Mouse (Mus musculus) kidney, adult 2 months (tissue): Measurements from ENCODE around the gene Arsg. TPM values are rescaled to one million over a fixed set of nuclear protein-coding genes. Genes with fewer than 3 reads are reported as not detected.

Experiments used
- DNase-seq: peaks from one replicate; pipeline ENCODE4 v3.0.0; 2021
- H3K27ac ChIP-seq: fragments of 200-500 bp; 2 replicates; pipeline ENCODE4 v1.5.1; 2012; ENCODE audit warnings: low read depth, low read length, control low read depth, inconsistent platforms; ENCODE audit not compliant: insufficient read depth
- H3K27me3 ChIP-seq: fragments of 200-500 bp; replicated peaks from 2 replicates; pipeline ENCODE4 v1.6.1; 2012; ENCODE audit warnings: mild to moderate bottlenecking, moderate library complexity, low read length, inconsistent platforms; ENCODE audit not compliant: control insufficient read depth, insufficient read depth
- H3K36me3 ChIP-seq: fragments of 200-500 bp; 2 replicates; pipeline ENCODE4 v1.6.1; 2012; ENCODE audit warnings: mild to moderate bottlenecking, moderate library complexity, low read length, inconsistent platforms; ENCODE audit not compliant: control insufficient read depth, insufficient read depth
- H3K4me1 ChIP-seq: fragments of 200-500 bp; 2 replicates; pipeline ENCODE4 v1.6.1; 2011; ENCODE audit warnings: low read length; ENCODE audit not compliant: control insufficient read depth, insufficient read depth
- H3K4me3 ChIP-seq: fragments of 200-500 bp; 2 replicates; pipeline ENCODE4 v1.5.1; 2011; ENCODE audit warnings: mild to moderate bottlenecking, low read depth, low read length, control low read depth; ENCODE audit not compliant: insufficient read depth
- CTCF ChIP-seq: fragments of 200-500 bp; conservative IDR thresholded peaks from 2 replicates; pipeline ENCODE4 v1.5.1; 2011; ENCODE audit warnings: low read depth, mild to moderate bottlenecking, control low read depth, low read length, moderate library complexity, mixed read lengths; ENCODE audit not compliant: insufficient read depth, insufficient read length
- POLR2A ChIP-seq: fragments of 200-500 bp; IDR thresholded peaks from one replicate; pipeline ENCODE4 v1.6.1; 2011; ENCODE audit warnings: low read depth, low read length, control low read depth
- WGBS: fragments of 180-500 bp; shearing (Covaris S2); methylation state at CpG from one replicate; pipeline ENCODE4 v1.1.7; 2018; 5-methylcytosine and 5-hydroxymethylcytosine counted together
- polyA plus RNA-seq: library from polyadenylated mRNA; depleted of rRNA; stranded (reverse); fragments of >200 nt; gene quantifications from 2 replicates; pipeline ENCODE4 v1.2.3, GENCODE M21; 2012

Arsg gene
- polyA plus RNA-seq, 1 experiment: 20.9 TPM

GRCm38 (mm10) chr11:109451169-109451568, 22.0 kb upstream of the Arsg start:
- Histone ChIP-seq H3K36me3 (no peaks in the 10 kb centered on the region), H3K4me1 (no peaks in the 10 kb centered on the region), H3K27ac (no peak overlapping the region), H3K27me3 (no peaks in the 10 kb centered on the region), H3K4me3 (no peak overlapping the region)
- 84% methylated on average over 11 of the region's 11 CpGs for WGBS
- TF ChIP-seq CTCF (no peak), POLR2A (no peak)
- DNase-seq: no peak

DNA sequence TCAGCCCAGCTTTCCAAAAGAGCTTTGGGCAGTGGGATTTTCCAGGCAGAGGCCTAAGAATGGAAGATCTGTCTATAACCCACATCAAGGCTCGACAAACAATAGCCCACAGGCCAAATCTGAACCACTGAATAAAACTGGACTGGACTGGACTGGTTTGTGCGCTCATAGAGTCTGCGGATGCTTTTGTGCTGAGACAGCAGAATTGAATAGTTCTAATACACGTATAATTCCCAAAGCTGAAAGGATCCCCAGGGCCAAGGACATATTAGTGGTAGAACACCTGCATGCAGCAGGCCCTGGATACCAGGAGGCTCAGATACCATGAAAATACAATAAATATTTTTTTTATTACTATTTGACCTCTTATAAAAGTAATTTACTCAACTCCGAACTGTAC, 16.9 kb upstream of the Arsg start:
- H3K4me3 ChIP-seq: no peak overlapping the region

GRCm38 (mm10) chr11:109458165-109458564, 15.0 kb upstream of the Arsg start:
- no peaks in the 10 kb centered on the region for H3K27me3 ChIP-seq
- H3K27ac ChIP-seq: no peak overlapping the region
- WGBS: 85% methylated on average over 11 of the region's 11 CpGs
- H3K4me1 ChIP-seq: no peaks in the 10 kb centered on the region
- no peak for DNase-seq
- H3K36me3 ChIP-seq: no peaks in the 10 kb centered on the region; the same call in 1 of the 2 replicates
- TF ChIP-seq POLR2A: no peak
- no peak for TF ChIP-seq CTCF
- H3K4me3 ChIP-seq: no peak overlapping the region

More for the DNA sequence above, 16.9 kb upstream of the Arsg start:
- Histone ChIP-seq H3K4me1 (no peaks in the 10 kb centered on the region), H3K27ac (no peak overlapping the region), H3K27me3 (no peaks in the 10 kb centered on the region), H3K36me3 (no peaks in the 10 kb centered on the region; the same call in 1 of the 2 replicates)
- 89% methylated on average over 5 of the region's 5 CpGs for WGBS
- TF ChIP-seq POLR2A (no peak), CTCF (no peak)
- no peak for DNase-seq

GRCm38 (mm10) chr11:109460586-109460985, 12.6 kb upstream of the Arsg start:
- H3K36me3 ChIP-seq: no peaks in the 10 kb centered on the region; the same call in 1 of the 2 replicates
- no peak overlapping the region for H3K4me3 ChIP-seq
- DNase-seq: no peak
- H3K4me1 ChIP-seq: no peaks in the 10 kb centered on the region
- 70% methylated on average over 5 of the region's 5 CpGs for WGBS
- no peak for TF ChIP-seq CTCF
- no peaks in the 10 kb centered on the region for H3K27me3 ChIP-seq
- no peak overlapping the region for H3K27ac ChIP-seq

- H3K36me3 ChIP-seq: no peaks in the 10 kb centered on the region
- no peak for DNase-seq
- no peak overlapping the region for H3K4me3 ChIP-seq
- no peaks in the 10 kb centered on the region for H3K27me3 ChIP-seq
- WGBS: 94% methylated on average over 4 of the region's 4 CpGs
- TF ChIP-seq CTCF: no peak
- no peak for TF ChIP-seq POLR2A
- no peaks in the 10 kb centered on the region for H3K4me1 ChIP-seq
- no peak overlapping the region for H3K27ac ChIP-seq
Observed at GRCm38 (mm10) chr11:109465068-109465467, 8.1 kb upstream of the Arsg start.

DNA sequence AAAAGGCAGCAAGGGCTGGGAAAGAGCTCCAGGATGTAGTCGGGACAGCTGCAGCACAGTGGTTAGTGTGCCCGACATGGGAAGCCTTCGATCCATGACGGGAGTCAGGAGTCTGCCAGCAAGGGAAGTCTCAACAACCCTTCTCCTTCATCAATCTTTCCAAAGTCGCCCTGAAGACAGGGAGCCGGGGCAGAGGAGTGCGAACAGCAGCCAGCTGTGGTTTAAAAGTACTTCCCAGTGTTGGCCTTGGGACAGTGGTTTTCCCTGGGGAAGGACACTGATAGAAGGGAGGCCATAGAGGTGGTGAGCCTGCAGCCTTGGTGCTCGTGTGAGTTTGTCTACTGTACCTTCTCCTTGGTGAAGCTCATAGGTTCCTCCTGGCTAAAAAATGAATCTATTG, 6.2 kb upstream of the Arsg start:
- 39% methylated on average over 8 of the region's 8 CpGs for WGBS
- DNase-seq: no peak
- Histone ChIP-seq H3K27ac (no peak overlapping the region), H3K4me1 (peaks cover 2% of the 10 kb centered on the region; the same call in 1 of the 2 replicates), H3K4me3 (no peak overlapping the region), H3K27me3 (no peaks in the 10 kb centered on the region), H3K36me3 (no peaks in the 10 kb centered on the region)
- no peak for TF ChIP-seq CTCF
- no peak for TF ChIP-seq POLR2A

DNA sequence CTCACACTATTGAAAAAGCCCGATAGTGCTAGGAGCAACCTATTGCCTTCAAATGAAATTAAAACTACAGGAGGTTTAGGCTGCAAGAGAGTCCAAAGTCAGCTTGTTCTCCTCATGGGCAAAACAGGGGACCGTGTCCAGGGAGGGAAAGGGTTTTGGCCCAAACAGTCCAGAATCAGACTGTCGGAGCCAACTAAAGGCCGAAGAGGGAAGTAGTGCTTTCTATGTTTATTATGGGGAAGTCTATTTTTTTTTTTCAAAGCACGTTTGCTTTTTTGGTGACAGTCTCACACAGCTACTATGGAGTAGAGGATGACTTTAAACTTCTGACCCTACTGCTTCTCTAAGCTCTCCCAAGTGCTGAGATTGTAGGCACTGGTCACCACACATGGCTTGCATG, 5.0 kb upstream of the Arsg start:
- Histone ChIP-seq H3K27me3 (no peaks in the 10 kb centered on the region), H3K4me1 (peaks cover 2% of the 10 kb centered on the region; the same call in 1 of the 2 replicates), H3K36me3 (no peaks in the 10 kb centered on the region), H3K27ac (no peak overlapping the region), H3K4me3 (no peak overlapping the region)
- TF ChIP-seq CTCF (no peak), POLR2A (no peak)
- 73% methylated on average over 5 of the region's 5 CpGs for WGBS
- DNase-seq: no peak

DNA sequence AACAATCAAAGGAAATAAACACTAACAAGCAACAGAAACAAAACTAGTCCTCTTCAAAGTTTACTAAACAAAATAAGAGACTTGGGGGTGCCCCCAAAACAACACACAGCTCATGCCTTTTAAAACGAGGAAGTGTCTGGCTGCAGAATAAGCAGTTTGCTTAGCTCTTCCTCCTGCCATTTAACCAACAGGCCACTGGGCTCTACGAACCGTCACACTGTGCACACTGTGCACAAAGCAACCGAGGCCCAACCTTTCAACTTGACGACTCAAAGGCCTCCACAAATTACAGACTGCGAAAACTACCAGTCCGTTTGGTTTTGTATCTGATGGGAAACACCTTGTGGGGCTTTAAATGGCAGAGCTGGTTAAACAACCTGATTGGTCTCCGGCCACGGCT, 3.0 kb upstream of the Arsg start:
- WGBS: 74% methylated on average over 9 of the region's 9 CpGs
- H3K4me1 ChIP-seq: peaks cover 2% of the 10 kb centered on the region; the same call in 1 of the 2 replicates
- DNase-seq: no peak
- H3K27me3 ChIP-seq: no peaks in the 10 kb centered on the region
- no peak overlapping the region for H3K27ac ChIP-seq
- TF ChIP-seq CTCF: no peak
- TF ChIP-seq POLR2A: no peak
- H3K4me3 ChIP-seq: no peak overlapping the region
- H3K36me3 ChIP-seq: no peaks in the 10 kb centered on the region
